Mouse (Mus musculus) liver, postnatal 0 days (tissue): ENCODE data around the gene Rnf150. TPM values are rescaled to one million over a fixed set of nuclear protein-coding genes. Genes with fewer than 3 reads are reported as not detected.

Source experiments
- ATAC-seq: fragments of 200-750 bp; cut with Nextera tagmentation; 2 replicates; pipeline ENCODE4 v1.8.0; 2017; ENCODE audit warnings: mild to moderate bottlenecking, moderate library complexity
- DNase-seq: peaks from one replicate; pipeline ENCODE4 v3.0.0-alpha.2; 2016
- H3K27ac ChIP-seq: fragments of 300-500 bp; sonication (generic); 2 replicates; pipeline ENCODE4 v1.5.1; 2014; ENCODE audit warnings: antibody characterized with exemption, moderate library complexity, mild to moderate bottlenecking, low read depth
- H3K27me3 ChIP-seq: fragments of 300-500 bp; sonication (generic); 2 replicates; pipeline ENCODE4 v1.6.1; 2014; ENCODE audit warnings: low read length, control low read depth, mixed read lengths; ENCODE audit not compliant: insufficient read depth
- H3K36me3 ChIP-seq: fragments of 300-500 bp; sonication (generic); replicated peaks from 2 replicates; pipeline ENCODE4 v1.6.1; 2014; ENCODE audit warnings: mild to moderate bottlenecking, control low read depth, low read length, moderate library complexity, mixed read lengths; ENCODE audit not compliant: insufficient read depth
- H3K4me1 ChIP-seq: fragments of 300-500 bp; sonication (generic); 2 replicates; pipeline ENCODE4 v1.6.1; 2014; ENCODE audit warnings: antibody characterized with exemption, mild to moderate bottlenecking, control low read depth; ENCODE audit not compliant: insufficient read depth
- H3K4me2 ChIP-seq: fragments of 300-500 bp; sonication (generic); 2 replicates; pipeline ENCODE4 v1.6.1; 2014; ENCODE audit warnings: low read depth, mild to moderate bottlenecking, low read length, moderate library complexity, mixed read lengths
- H3K4me3 ChIP-seq: fragments of 300-500 bp; sonication (generic); 2 replicates; pipeline ENCODE4 v1.5.1; 2014; ENCODE audit warnings: low read depth, low read length
- H3K9ac ChIP-seq: fragments of 300-500 bp; sonication (generic); replicated peaks from 2 replicates; pipeline ENCODE4 v1.6.1; 2014; ENCODE audit warnings: mild to moderate bottlenecking, moderate library complexity
- H3K9me3 ChIP-seq: fragments of 300-500 bp; sonication (generic); 2 replicates; pipeline ENCODE4 v1.6.1; 2016; ENCODE audit warnings: mild to moderate bottlenecking, control low read depth, low read length, mixed read lengths
- CTCF ChIP-seq: sonication (generic); IDR thresholded peaks from 2 replicates; pipeline ENCODE4 v1.5.1; 2016; ENCODE audit warnings: antibody characterized with exemption, low read depth
- EP300 ChIP-seq: IDR thresholded peaks from 2 replicates; pipeline ENCODE4 v1.6.1; 2016; ENCODE audit warnings: antibody characterized with exemption, low read depth, mild to moderate bottlenecking
- WGBS: fragments of 180-500 bp; shearing (Covaris S2); extraction: QIAGEN DNeasy Blood & Tissue Kit; methylation state at CpG from one replicate; pipeline ENCODE4 v1.1.7; 2014; ENCODE audit not compliant: insufficient replicate concordance; 5-methylcytosine and 5-hydroxymethylcytosine counted together
- polyA plus RNA-seq: library from polyadenylated mRNA; unstranded; fragments of >200 nt; fragmentation: Nextera tagmentation; extraction: Ambion mirVana; gene quantifications from 2 replicates; pipeline ENCODE4 v1.2.1, GENCODE M21; 2015

Rnf150 gene
- polyA plus RNA-seq, 1 experiment from 2014 or later = 0.14 TPM

DNA sequence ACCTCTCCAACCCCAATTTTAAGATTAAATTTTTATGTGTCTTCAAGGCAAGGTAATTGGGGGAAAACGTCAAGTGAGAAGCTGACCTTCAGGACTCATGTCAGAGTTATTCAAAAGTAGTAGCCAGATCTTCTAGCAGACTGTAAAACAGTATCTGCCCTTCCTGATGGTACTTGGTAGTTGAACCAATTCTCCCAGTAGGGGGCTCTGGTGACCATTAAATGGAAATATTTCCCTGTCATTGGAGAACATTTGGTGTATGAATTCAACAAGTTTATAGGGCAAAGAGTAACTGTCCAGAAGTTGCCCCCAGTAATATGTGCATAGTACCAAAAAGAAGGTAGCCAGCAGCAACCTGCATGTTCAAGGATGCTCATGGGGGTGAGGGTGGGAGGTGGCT lies 236.9 kb downstream of the Rnf150 start:
- H3K4me3 ChIP-seq = no peak overlapping the region
- ATAC-seq = no peak
- no peaks in the 10 kb centered on the region for H3K4me1 ChIP-seq
- no peak overlapping the region for H3K9ac ChIP-seq
- peak; percentile 63 for TF ChIP-seq CTCF
- TF ChIP-seq EP300 = no peak
- no peak overlapping the region for H3K4me2 ChIP-seq
- 22% methylated on average over 1 of the region's 1 CpGs for WGBS
- no peaks in the 10 kb centered on the region for H3K27me3 ChIP-seq
- no peaks in the 10 kb centered on the region for H3K36me3 ChIP-seq
- no peak overlapping the region for H3K27ac ChIP-seq
- no peak for DNase-seq
- H3K9me3 ChIP-seq = no peaks in the 10 kb centered on the region

- Histone ChIP-seq H3K4me1 (no peaks in the 10 kb centered on the region), H3K27me3 (no peaks in the 10 kb centered on the region), H3K4me2 (no peak overlapping the region), H3K9ac (no peak overlapping the region), H3K4me3 (no peak overlapping the region), H3K9me3 (no peaks in the 10 kb centered on the region), H3K36me3 (no peaks in the 10 kb centered on the region), H3K27ac (no peak overlapping the region)
- ATAC-seq (no peak), DNase-seq (no peak)
- WGBS = 35% methylated on average over 7 of the region's 7 CpGs
- no peak for TF ChIP-seq CTCF
- TF ChIP-seq EP300 = no peak
These were observed 239.9 kb downstream of the Rnf150 start for GRCm38 (mm10) chr8:83102957-83103510.

GRCm38 (mm10) chr8:83103968-83104367 lies 240.8 kb downstream of the Rnf150 start:
- no peaks in the 10 kb centered on the region for H3K9me3 ChIP-seq
- H3K27me3 ChIP-seq = no peaks in the 10 kb centered on the region
- TF ChIP-seq CTCF = no peak
- TF ChIP-seq EP300 = no peak
- H3K4me3 ChIP-seq = no peak overlapping the region
- H3K27ac ChIP-seq = no peak overlapping the region
- 73% methylated on average over 2 of the region's 2 CpGs for WGBS
- H3K4me2 ChIP-seq = no peak overlapping the region
- DNase-seq (no peak), ATAC-seq (peak; percentile 25; the same call in 1 of the 2 replicates)
- no peak overlapping the region for H3K9ac ChIP-seq
- H3K4me1 ChIP-seq = no peaks in the 10 kb centered on the region
- no peaks in the 10 kb centered on the region for H3K36me3 ChIP-seq

GRCm38 (mm10) chr8:83109756-83110155 lies 246.6 kb downstream of the Rnf150 start:
- no peak for TF ChIP-seq EP300
- TF ChIP-seq CTCF = no peak
- Histone ChIP-seq H3K9ac (no peak overlapping the region), H3K27ac (no peak overlapping the region), H3K36me3 (no peaks in the 10 kb centered on the region), H3K4me2 (no peak overlapping the region), H3K4me1 (peaks cover 8% of the 10 kb centered on the region; the same call in 1 of the 2 replicates), H3K9me3 (no peaks in the 10 kb centered on the region), H3K27me3 (no peaks in the 10 kb centered on the region), H3K4me3 (no peak overlapping the region)
- ATAC-seq (no peak), DNase-seq (no peak)
- 37% methylated on average over 7 of the region's 7 CpGs for WGBS

- ATAC-seq (no peak), DNase-seq (no peak)
- no peaks in the 10 kb centered on the region for H3K27me3 ChIP-seq
- no peaks in the 10 kb centered on the region for H3K9me3 ChIP-seq
- peaks cover 8% of the 10 kb centered on the region; the same call in 1 of the 2 replicates for H3K4me1 ChIP-seq
- no peak overlapping the region for H3K4me2 ChIP-seq
- no peak for TF ChIP-seq EP300
- TF ChIP-seq CTCF = no peak
- 65% methylated on average over 5 of the region's 5 CpGs for WGBS
- H3K4me3 ChIP-seq = no peak overlapping the region
- no peak overlapping the region for H3K27ac ChIP-seq
- H3K36me3 ChIP-seq = no peaks in the 10 kb centered on the region
- no peak overlapping the region for H3K9ac ChIP-seq
These were observed 247.0 kb downstream of the Rnf150 start for GRCm38 (mm10) chr8:83110177-83110576.

GRCm38 (mm10) chr8:83135086-83135485 lies 271.9 kb downstream of the Rnf150 start:
- Histone ChIP-seq H3K27me3 (no peaks in the 10 kb centered on the region), H3K9ac (no peak overlapping the region), H3K36me3 (no peaks in the 10 kb centered on the region), H3K4me2 (no peak overlapping the region), H3K9me3 (no peaks in the 10 kb centered on the region), H3K4me1 (peaks cover 8% of the 10 kb centered on the region; the same call in 1 of the 2 replicates), H3K27ac (no peak overlapping the region), H3K4me3 (no peak overlapping the region)
- WGBS = 38% methylated on average over 2 of the region's 2 CpGs
- DNase-seq (no peak), ATAC-seq (no peak)
- TF ChIP-seq EP300 = no peak
- TF ChIP-seq CTCF = no peak

- 57% methylated on average over 1 of the region's 1 CpGs for WGBS
- Histone ChIP-seq H3K4me1 (peaks cover 7% of the 10 kb centered on the region; the same call in 1 of the 2 replicates), H3K4me3 (no peak overlapping the region), H3K27ac (peak overlapping the region; percentile 7; the same call in 1 of the 2 replicates), H3K36me3 (no peaks in the 10 kb centered on the region), H3K4me2 (no peak overlapping the region), H3K9me3 (no peaks in the 10 kb centered on the region), H3K27me3 (no peaks in the 10 kb centered on the region), H3K9ac (no peak overlapping the region)
- TF ChIP-seq CTCF (no peak), EP300 (no peak)
- DNase-seq (no peak), ATAC-seq (no peak)
These were observed 276.9 kb downstream of the Rnf150 start for GRCm38 (mm10) chr8:83140068-83140467.
